Mouse (Mus musculus) neural tube, embryonic 13.5 days (tissue): ENCODE measurements at regions not wholly inside any gene's neighbourhood (a gene's known extent, or its start where the extent isn't known, plus 50 kb on each side); places are given as distances from the start of the nearest gene placed in this dataset.

ENCODE experiments used
- ATAC-seq: fragments of 200-750 bp; cut with Nextera tagmentation; 2 replicates; pipeline ENCODE4 v1.8.0; 2017; ENCODE audit warnings: low read depth, mild to moderate bottlenecking, moderate TSS enrichment, moderate library complexity
- H3K27ac ChIP-seq: fragments of 300-500 bp; sonication (generic); replicated peaks from 2 replicates; pipeline ENCODE4 v1.5.1; 2015; ENCODE audit warnings: moderate library complexity, mild to moderate bottlenecking, inconsistent platforms
- H3K27me3 ChIP-seq: fragments of 300-500 bp; sonication (generic); 2 replicates; pipeline ENCODE4 v1.6.1; 2015; ENCODE audit warnings: mild to moderate bottlenecking, inconsistent platforms
- H3K36me3 ChIP-seq: fragments of 300-500 bp; sonication (generic); 2 replicates; pipeline ENCODE4 v1.6.1; 2015; ENCODE audit warnings: mild to moderate bottlenecking, inconsistent platforms
- H3K4me1 ChIP-seq: fragments of 300-500 bp; sonication (generic); replicated peaks from 2 replicates; pipeline ENCODE4 v1.6.1; 2015; ENCODE audit warnings: inconsistent platforms
- H3K4me2 ChIP-seq: fragments of 300-500 bp; sonication (generic); 2 replicates; pipeline ENCODE4 v1.6.1; 2015; ENCODE audit warnings: inconsistent platforms, mild to moderate bottlenecking, moderate library complexity
- H3K4me3 ChIP-seq: fragments of 300-500 bp; sonication (generic); 2 replicates; pipeline ENCODE4 v1.5.1; 2015; ENCODE audit warnings: mild to moderate bottlenecking, inconsistent platforms
- H3K9ac ChIP-seq: fragments of 300-500 bp; sonication (generic); 2 replicates; pipeline ENCODE4 v1.6.1; 2015; ENCODE audit warnings: moderate library complexity, mild to moderate bottlenecking, inconsistent platforms
- H3K9me3 ChIP-seq: fragments of 300-500 bp; sonication (generic); 2 replicates; pipeline ENCODE4 v1.6.1; 2016; ENCODE audit warnings: inconsistent platforms
- WGBS: fragments of 180-500 bp; shearing (Covaris S2); methylation state at CpG from one replicate; pipeline ENCODE4 v1.1.7; 2015; 5-methylcytosine and 5-hydroxymethylcytosine counted together

DNA sequence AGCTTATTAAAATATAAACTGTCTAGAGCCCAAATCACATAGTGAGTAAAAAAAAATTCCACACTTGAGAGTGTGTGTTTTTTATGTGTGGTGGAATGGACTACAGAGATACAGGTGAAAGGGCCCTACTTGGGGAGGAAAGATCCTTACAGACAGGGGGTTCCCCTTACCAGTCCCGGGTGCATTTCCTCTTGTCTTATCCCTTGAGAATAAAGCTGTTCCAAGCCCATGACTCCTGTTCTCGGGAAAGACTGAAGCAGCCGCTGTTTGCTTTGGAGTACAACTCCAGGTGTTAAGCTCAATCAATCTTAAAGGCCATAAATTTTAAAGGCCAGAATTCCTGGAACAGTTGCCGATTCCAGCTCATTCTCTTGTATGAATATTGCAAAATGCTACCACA, 108.4 kb downstream of the Magee1 start:
- Histone ChIP-seq H3K4me3 (no peak overlapping the region), H3K27me3 (peaks cover 53% of the 10 kb centered on the region), H3K9me3 (no peaks in the 10 kb centered on the region), H3K4me2 (no peak overlapping the region), H3K4me1 (no peaks in the 10 kb centered on the region), H3K27ac (no peak overlapping the region), H3K36me3 (no peaks in the 10 kb centered on the region), H3K9ac (no peak overlapping the region)
- no peak for ATAC-seq
- WGBS, result 73% methylated on average over 4 of the region's 4 CpGs

GRCm38 (mm10) chrX:105236982-105237738, 117.0 kb downstream of the Magee1 start:
- Histone ChIP-seq H3K4me3 (no peak overlapping the region), H3K9me3 (no peaks in the 10 kb centered on the region), H3K36me3 (no peaks in the 10 kb centered on the region), H3K4me1 (no peaks in the 10 kb centered on the region), H3K9ac (no peak overlapping the region), H3K27me3 (peaks cover 58% of the 10 kb centered on the region), H3K27ac (no peak overlapping the region), H3K4me2 (no peak overlapping the region)
- 54% methylated on average over 8 of the region's 8 CpGs for WGBS
- no peak for ATAC-seq
